Mouse (Mus musculus): ENCODE measurements around the gene Ncbp3. TPM values are rescaled to one million over a fixed set of nuclear protein-coding genes. Genes with fewer than 3 reads are reported as not detected.

Gene Ncbp3
- total and polyA plus RNA-seq, 3 experiments, result 8.4 to 9.3 TPM; not detected in 1

- Histone ChIP-seq H3K27ac (ENCODE audit: control insufficient read depth, low read depth, low read length) (peak overlapping the region; percentile 22; the same call in 1 of the 2 replicates), H3K4me3 (ENCODE audit: control insufficient read depth in 1 of 2, insufficient read depth in 1 of 2, low read depth in 2 of 2, low read length in 2 of 2) (peak overlapping the region; percentile 87 to 97), H3K79me2 (ENCODE audit: control insufficient read depth, insufficient read depth, low read length, poor library complexity) (peaks cover 57% of the 10 kb centered on the region), H3K9me3 (replicated peaks; ENCODE audit: insufficient read depth, low read length) (no peaks in the 10 kb centered on the region), H3K27me3 (ENCODE audit: control insufficient read depth in 1 of 2, insufficient read depth in 2 of 2, low read length in 2 of 2) (no peaks in the 10 kb centered on the region), H3K36me3 (ENCODE audit: control insufficient read depth in 1 of 2, insufficient read depth in 2 of 2, low read length in 2 of 2) (peaks cover 0 to 41% of the 10 kb centered on the region in 2 experiments; a peak in 3 of 4 replicates), H3K9ac (ENCODE audit: control insufficient read depth, low read depth, low read length, poor library complexity, severe bottlenecking) (peak overlapping the region; percentile 97), H3K4me1 (ENCODE audit: control insufficient read depth in 1 of 2, insufficient read depth in 2 of 2, low read length in 2 of 2) (peaks cover 4 to 44% of the 10 kb centered on the region in 2 experiments)
- TF ChIP-seq SIN3A (IDR thresholded peaks at IDR 0.05; ENCODE audit: low read length) (0 out of 2 replicates have a peak, but pooled peaks have one; percentile 49), GATA1 (IDR thresholded peaks at IDR 0.05; ENCODE audit: low read depth, low read length) (no peak), MAX (IDR thresholded peaks at IDR 0.05; ENCODE audit: low read length) (no peak), HCFC1 (IDR thresholded peaks at IDR 0.05; ENCODE audit: low read depth, low read length) (peak; percentile 43), CHD1 (IDR thresholded peaks at IDR 0.05; ENCODE audit: low read depth, low read length) (peak; percentile 86; the same call in 1 of the 2 replicates), TBP (IDR thresholded peaks at IDR 0.05; ENCODE audit: low read depth, low read length) (no peak), MYC (IDR thresholded peaks at IDR 0.05; ENCODE audit: low read depth, low read length) (no peak), NELFE (IDR thresholded peaks at IDR 0.05; ENCODE audit: low read depth, low read length) (no peak; the same call in 1 of the 2 replicates), ZMIZ1 (IDR thresholded peaks at IDR 0.05; ENCODE audit: low read depth, low read length) (no peak), TCF12 (IDR thresholded peaks at IDR 0.05; ENCODE audit: low read depth, low read length) (no peak), MAFK (IDR thresholded peaks at IDR 0.05; ENCODE audit: borderline replicate concordance, low read depth, low read length) (0 out of 2 replicates have a peak, but pooled peaks have one; percentile 4), POLR2AphosphoS5 (IDR thresholded peaks at IDR 0.05; ENCODE audit: borderline replicate concordance, low read depth, low read length) (no peak), POLR2A (IDR thresholded peaks at IDR 0.05; ENCODE audit: control insufficient read depth in 1 of 2, insufficient read depth in 1 of 2, low read depth in 1 of 2, low read length in 2 of 2, poor library complexity in 1 of 2) (peak in 1 of 2 experiments; percentile 34; a peak in 1 of 4 replicates), EP300 (IDR thresholded peaks at IDR 0.05; ENCODE audit: low read depth in 1 of 2, low read length in 2 of 2) (peak in 1 of 2 experiments; percentile 24; a peak in 1 of 4 replicates), USF1 (IDR thresholded peaks at IDR 0.05; ENCODE audit: low read depth, low read length) (no peak), ELF1 (IDR thresholded peaks at IDR 0.05; ENCODE audit: low read depth, low read length) (no peak), CTCF (IDR thresholded peaks at IDR 0.05 in 2 of 3, conservative IDR thresholded peaks at IDR 0.05 in 1 of 3; ENCODE audit: control insufficient read depth in 1 of 3, insufficient read depth in 1 of 3, low read depth in 2 of 3, low read length in 3 of 3, poor library complexity in 1 of 3, severe bottlenecking in 1 of 3) (no peak), E2F4 (IDR thresholded peaks at IDR 0.05; ENCODE audit: borderline replicate concordance, low read depth, low read length) (0 out of 2 replicates have a peak, but pooled peaks have one; percentile 16), ZNF384 (IDR thresholded peaks at IDR 0.05; ENCODE audit: low read depth, low read length) (no peak), KAT2A (conservative IDR thresholded peaks at IDR 0.05; ENCODE audit: low read depth, low read length) (no peak), UBTF (IDR thresholded peaks at IDR 0.05; ENCODE audit: borderline replicate concordance, insufficient read depth, low read depth, low read length) (no peak), ETS1 (IDR thresholded peaks at IDR 0.05; ENCODE audit: low read depth, low read length) (no peak; the same call in 1 of the 2 replicates)
- peak; percentile 75 for DNase-seq (ENCODE audit: low read depth, low spot score)
Measured at GRCm38 (mm10) chr11:73137116-73137515, 89.5 kb downstream of the Ncbp3 start.

All from MEL (cell line).